25 mouse cellular contexts compared by ENCODE assay signal in genomic region chr6:97940916-97941315, GRCm38 (mm10).
DNase-seq lines count a peak whose midpoint lies in the region; ATAC-seq and TF ChIP-seq lines count a peak whose summit lies in the region.
"Had no signal": no experiment of that assay in that cellular context is flagged by ENCODE, and none has a peak within 500 bp of the region (broad histone marks: within the 10 kb centered on the region; RNA-seq: fewer than 3 reads in every experiment).

No protein-coding gene starts in this region.

- WGBS in forebrain, embryonic 14.5 days: 26% methylated on average over 12 of the region's 12 CpGs
- WGBS in kidney, embryonic 14.5 days: 86% methylated on average over 12 of the region's 12 CpGs
- WGBS in liver, postnatal 0 days (ENCODE audit: insufficient replicate concordance): 82% methylated on average over 12 of the region's 12 CpGs

- no peak for TF ChIP-seq CTCF in G1E (IDR thresholded peaks at IDR 0.05; ENCODE audit: low read depth, low read length)
- no peak for TF ChIP-seq CTCF in brain, embryonic 14.5 days (IDR thresholded peaks at IDR 0.05; ENCODE audit: borderline replicate concordance, extremely low read depth, insufficient read depth, insufficient read length)
- TF ChIP-seq CTCF in liver, postnatal 0 days (IDR thresholded peaks at IDR 0.05; ENCODE audit: low read depth): no peak

- TF ChIP-seq POLR2A in brain, embryonic 14.5 days (IDR thresholded peaks at IDR 0.05; ENCODE audit: borderline replicate concordance, extremely low read depth, insufficient read depth, insufficient read length, poor library complexity, severe bottlenecking): no peak

- no peak for TF ChIP-seq EP300 in liver, postnatal 0 days (IDR thresholded peaks at IDR 0.05; ENCODE audit: low read depth)

- no peaks in the 10 kb centered on the region for H3K36me3 ChIP-seq in G1E (replicated peaks)
- no peaks in the 10 kb centered on the region for H3K36me3 ChIP-seq in forebrain, embryonic 14.5 days (ENCODE audit: control insufficient read depth, insufficient read depth, low read length)
- no peaks in the 10 kb centered on the region for H3K36me3 ChIP-seq in kidney, embryonic 14.5 days (ENCODE audit: control insufficient read depth, insufficient read depth, low read length)
- no peaks in the 10 kb centered on the region for H3K36me3 ChIP-seq in liver, postnatal 0 days (replicated peaks; ENCODE audit: insufficient read depth, low read length)
- H3K36me3 ChIP-seq: liver, embryonic 15.5 days; lung, embryonic 15.5 days had no signal

- H3K9ac ChIP-seq in forebrain, embryonic 14.5 days (ENCODE audit: low read length): no peak overlapping the region
- no peak overlapping the region for H3K9ac ChIP-seq in kidney, embryonic 14.5 days (ENCODE audit: low read depth, low read length)
- H3K9ac ChIP-seq in liver, postnatal 0 days (replicated peaks): no peak overlapping the region
- H3K9ac ChIP-seq: heart, embryonic 12.5 days; liver, embryonic 15.5 days; lung, embryonic 15.5 days had no signal

- H3K4me2 ChIP-seq in forebrain, embryonic 14.5 days (ENCODE audit: low read length): peak overlapping the region; percentile 16; the same call in 1 of the 2 replicates
- H3K4me2 ChIP-seq in kidney, embryonic 14.5 days (replicated peaks; ENCODE audit: low read depth, low read length): no peak overlapping the region
- H3K4me2 ChIP-seq in liver, postnatal 0 days (ENCODE audit: low read depth, low read length): no peak overlapping the region
- H3K4me2 ChIP-seq: heart, embryonic 12.5 days; liver, embryonic 15.5 days; lung, embryonic 15.5 days had no signal

- no peak overlapping the region for H3K27ac ChIP-seq in forebrain, embryonic 14.5 days (ENCODE audit: low read depth, low read length)
- H3K27ac ChIP-seq in kidney, embryonic 14.5 days (ENCODE audit: low read depth, low read length): no peak overlapping the region
- no peak overlapping the region for H3K27ac ChIP-seq in liver, postnatal 0 days (ENCODE audit: low read depth)
- H3K27ac ChIP-seq: gastrocnemius, adult 2 months; kidney, postnatal 0 days; liver, embryonic 15.5 days; lung, embryonic 15.5 days had no signal

- H3K4me1 ChIP-seq in G1E (ENCODE audit: insufficient read depth, low read depth, low read length): no peaks in the 10 kb centered on the region
- H3K4me1 ChIP-seq in forebrain, embryonic 14.5 days (ENCODE audit: control insufficient read depth, insufficient read depth, low read length): peaks cover 14% of the 10 kb centered on the region
- no peaks in the 10 kb centered on the region for H3K4me1 ChIP-seq in kidney, embryonic 14.5 days (ENCODE audit: control insufficient read depth, insufficient read depth, low read length)
- no peaks in the 10 kb centered on the region for H3K4me1 ChIP-seq in liver, postnatal 0 days (ENCODE audit: insufficient read depth)
- H3K4me1 ChIP-seq: liver, embryonic 15.5 days; lung, embryonic 15.5 days had no signal

- H3K9me3 ChIP-seq in G1E (replicated peaks): peaks cover 25% of the 10 kb centered on the region
- H3K9me3 ChIP-seq in forebrain, embryonic 14.5 days (replicated peaks; ENCODE audit: control insufficient read depth, low read length): no peaks in the 10 kb centered on the region
- no peaks in the 10 kb centered on the region for H3K9me3 ChIP-seq in kidney, embryonic 14.5 days (ENCODE audit: control insufficient read depth, low read length)
- H3K9me3 ChIP-seq in liver, postnatal 0 days (ENCODE audit: low read length): no peaks in the 10 kb centered on the region
- H3K9me3 ChIP-seq: heart, embryonic 12.5 days; liver, embryonic 15.5 days; lung, embryonic 15.5 days had no signal

- no peaks in the 10 kb centered on the region for H3K27me3 ChIP-seq in G1E (ENCODE audit: insufficient read depth, low read length)
- H3K27me3 ChIP-seq in forebrain, embryonic 14.5 days (replicated peaks; ENCODE audit: control insufficient read depth, insufficient read depth, low read length): peaks cover 3% of the 10 kb centered on the region; the same call in 1 of the 2 replicates
- no peaks in the 10 kb centered on the region for H3K27me3 ChIP-seq in kidney, embryonic 14.5 days (ENCODE audit: control insufficient read depth, insufficient read depth, low read length)
- no peaks in the 10 kb centered on the region for H3K27me3 ChIP-seq in liver, postnatal 0 days (ENCODE audit: insufficient read depth, low read length)
- H3K27me3 ChIP-seq: heart, embryonic 12.5 days; liver, embryonic 15.5 days; lung, embryonic 15.5 days had no signal

- no peak for DNase-seq in G1E (ENCODE audit: low spot score)
- DNase-seq in brain, embryonic 14.5 days (ENCODE audit: low read depth): peak; percentile 64
- DNase-seq in forebrain, embryonic 14.5 days (ENCODE audit: low spot score): peak; percentile 60
- DNase-seq in retina, postnatal 1 day: peak; percentile 83
- DNase-seq in liver, postnatal 0 days: no peak
- DNase-seq: adrenal gland, adult 2 months; B cell, adult 2 months; cerebellum, adult 8-10 months; cerebellum, postnatal 25 days; gastrocnemius, adult 2 months; gastrocnemius, postnatal 36 days; heart, adult 18-20 months; heart, postnatal 4 days; kidney, adult 18-20 months; kidney, postnatal 4 days; layer of hippocampus, postnatal 36 days; midbrain, embryonic 14.5 days; thymus, postnatal 4 days had no signal

- ATAC-seq in G1E (ENCODE audit: extremely low read depth, insufficient number of reproducible peaks, low FRiP score, poor library complexity, severe bottlenecking): no peak
- no peak for ATAC-seq in forebrain, embryonic 14.5 days
- ATAC-seq in kidney, embryonic 14.5 days (ENCODE audit: low FRiP score, low TSS enrichment): no peak
- ATAC-seq in liver, postnatal 0 days: no peak
- ATAC-seq: activated CD4-positive, CD25-positive, alpha-beta regulatory T cell, adult 4 months; hindbrain, embryonic 16.5 days had no signal

- H3K4me3 ChIP-seq in G1E (ENCODE audit: low read depth, low read length): peak overlapping the region; percentile 9; the same call in 1 of the 2 replicates
- no peak overlapping the region for H3K4me3 ChIP-seq in forebrain, embryonic 14.5 days (ENCODE audit: low read depth, low read length)
- no peak overlapping the region for H3K4me3 ChIP-seq in kidney, embryonic 14.5 days (ENCODE audit: low read length)
- no peak overlapping the region for H3K4me3 ChIP-seq in liver, postnatal 0 days (ENCODE audit: low read depth, low read length)
- H3K4me3 ChIP-seq: gastrocnemius, adult 2 months; heart, embryonic 12.5 days; liver, embryonic 15.5 days; lung, embryonic 15.5 days had no signal

Comparison
In these comparisons a context has a peak if more than half of its experiments do, and no peak if none do; other contexts are left out.
1. DNase-seq: peak in brain, embryonic 14.5 days (single experiment), forebrain, embryonic 14.5 days (single experiment) and retina, postnatal 1 day (single experiment); none in G1E (single experiment) and liver, postnatal 0 days (single experiment).